Comparison of ENCODE assay signal across 8 mouse cellular contexts in genomic region chr8:124947865-124948732, GRCm38 (mm10). TPM values are rescaled to one million over a fixed set of nuclear protein-coding genes. Genes with fewer than 3 reads are reported as not detected.
DNase-seq lines count a peak whose midpoint lies in the region; ATAC-seq and TF ChIP-seq lines count a peak whose summit lies in the region.

No protein-coding gene starts in this region.

- TF ChIP-seq POLR2A in limb, embryonic 14.5 days (IDR thresholded peaks at IDR 0.05; ENCODE audit: borderline replicate concordance, extremely low read depth, insufficient read depth, insufficient read length), result no peak

- H3K4me2 ChIP-seq in limb, embryonic 14.5 days (replicated peaks; ENCODE audit: low read depth, low read length, severe bottlenecking), result peak overlapping the region; percentile 85
- peak overlapping the region; percentile 84 for H3K4me2 ChIP-seq in midbrain, embryonic 15.5 days

- peak; percentile 24 for ATAC-seq in frontal cortex, adult (ENCODE audit: low TSS enrichment)
- ATAC-seq in limb, embryonic 14.5 days (ENCODE audit: low FRiP score, low read depth), result peak; percentile 3; the same call in 1 of the 2 replicates
- ATAC-seq in midbrain, embryonic 15.5 days (replicated peaks), result peak; percentile 35

- peak overlapping the region; percentile 93 for H3K27ac ChIP-seq in limb, embryonic 14.5 days (replicated peaks; ENCODE audit: low read depth, low read length)
- H3K27ac ChIP-seq in midbrain, embryonic 15.5 days, result peak overlapping the region; percentile 97

- no peaks in the 10 kb centered on the region for H3K9me3 ChIP-seq in limb, embryonic 14.5 days (ENCODE audit: control insufficient read depth, low read length)
- H3K9me3 ChIP-seq in midbrain, embryonic 15.5 days, result no peaks in the 10 kb centered on the region

- H3K4me3 ChIP-seq in limb, embryonic 14.5 days (replicated peaks; ENCODE audit: low read length), result peak overlapping the region; percentile 91
- peak overlapping the region; percentile 87 for H3K4me3 ChIP-seq in midbrain, embryonic 15.5 days

- no peaks in the 10 kb centered on the region; the same call in 1 of the 2 replicates for H3K36me3 ChIP-seq in limb, embryonic 14.5 days (ENCODE audit: control insufficient read depth, insufficient read depth, low read length)
- H3K36me3 ChIP-seq in midbrain, embryonic 15.5 days (replicated peaks), result no peaks in the 10 kb centered on the region
- H3K36me3 ChIP-seq in splenic B cell, adult 2 months (ENCODE audit: control insufficient read depth, insufficient read depth, low read length, poor library complexity, severe bottlenecking), result no peaks in the 10 kb centered on the region

- no peaks in the 10 kb centered on the region for H3K27me3 ChIP-seq in limb, embryonic 14.5 days (ENCODE audit: control insufficient read depth, insufficient read depth, low read length)
- H3K27me3 ChIP-seq in midbrain, embryonic 15.5 days (replicated peaks), result no peaks in the 10 kb centered on the region
- no peaks in the 10 kb centered on the region for H3K27me3 ChIP-seq in splenic B cell, adult 2 months (ENCODE audit: control insufficient read depth, insufficient read depth, low read length, poor library complexity, severe bottlenecking)

- peaks cover 21% of the 10 kb centered on the region for H3K4me1 ChIP-seq in limb, embryonic 14.5 days (ENCODE audit: control insufficient read depth, insufficient read depth, low read length)
- H3K4me1 ChIP-seq in midbrain, embryonic 15.5 days, result peaks cover 58% of the 10 kb centered on the region

- 0% methylated on average over 62 of the region's 67 CpGs for WGBS in limb, embryonic 14.5 days
- WGBS in midbrain, embryonic 15.5 days, result under 1% methylated on average over 67 of the region's 67 CpGs

- H3K9ac ChIP-seq in limb, embryonic 14.5 days (ENCODE audit: low read depth, low read length, severe bottlenecking), result peak overlapping the region; percentile 89
- peak overlapping the region; percentile 94 for H3K9ac ChIP-seq in midbrain, embryonic 15.5 days

- no peak for DNase-seq in frontal cortex, adult 2 months (ENCODE audit: extremely low spot score in 1 of 2, low spot score in 1 of 2)
- peak; percentile 78 for DNase-seq in cerebellum, adult 9-11 months
- DNase-seq in gastrocnemius, postnatal 10 days, result peak; percentile 54
- DNase-seq in induced T-regulatory cell, adult 2 months (ENCODE audit: low read depth), result peak; percentile 63
- peak; percentile 51 for DNase-seq in limb, embryonic 14.5 days (ENCODE audit: low spot score)
- DNase-seq in splenic B cell, adult 2 months (ENCODE audit: low read depth, low spot score), result peak; percentile 35

RNA-seq across cellular contexts. Expression of gene Egln1, which starts 1.0 kb away (rescaled TPM):
- polyA plus RNA-seq in frontal cortex, adult 2 months (2012; rRNA removed), result 55.8 and 61.7 TPM in 2 replicates
- total RNA-seq in gastrocnemius, postnatal 10 days (2021), result 10 to 100 TPM; 60.0 to 71.9 TPM
- polyA plus RNA-seq in limb, embryonic 14.5 days (2012; rRNA removed), result 39.8 and 41.3 TPM in 2 replicates
- 18.5 and 18.8 TPM in 2 replicates for polyA plus RNA-seq in limb, embryonic 14.5 days (2014; fragmentation: Nextera tagmentation; extraction: Ambion mirVana)
- polyA plus RNA-seq in midbrain, embryonic 15.5 days (2015; fragmentation: Nextera tagmentation; extraction: Ambion mirVana), result 17.8 and 18.1 TPM in 2 replicates

RNA-seq across cellular contexts. Expression of gene Sprtn, which starts 50.4 kb away (rescaled TPM):
- 17.3 and 18.0 TPM in 2 replicates for polyA plus RNA-seq in frontal cortex, adult 2 months (2012; rRNA removed)
- total RNA-seq in gastrocnemius, postnatal 10 days (2021), result 10 to 100 TPM in 1 of 2 experiments, 1 to 10 TPM in 1; 9.6 to 10.7 TPM
- 16.0 and 16.5 TPM in 2 replicates for polyA plus RNA-seq in limb, embryonic 14.5 days (2012; rRNA removed)
- 9.9 and 11.3 TPM in 2 replicates for polyA plus RNA-seq in limb, embryonic 14.5 days (2014; fragmentation: Nextera tagmentation; extraction: Ambion mirVana)
- polyA plus RNA-seq in midbrain, embryonic 15.5 days (2015; fragmentation: Nextera tagmentation; extraction: Ambion mirVana), result 10.4 and 10.7 TPM in 2 replicates

RNA-seq across cellular contexts. Expression of gene Exoc8, which starts 50.6 kb away (rescaled TPM):
- 15.0 and 17.3 TPM in 2 replicates for polyA plus RNA-seq in frontal cortex, adult 2 months (2012; rRNA removed)
- total RNA-seq in gastrocnemius, postnatal 10 days (2021), result 1 to 10 TPM; 8.0 to 8.7 TPM
- polyA plus RNA-seq in limb, embryonic 14.5 days (2012; rRNA removed), result 6.4 TPM in 2 replicates
- 5.7 and 6.8 TPM in 2 replicates for polyA plus RNA-seq in limb, embryonic 14.5 days (2014; fragmentation: Nextera tagmentation; extraction: Ambion mirVana)
- 15.5 and 16.3 TPM in 2 replicates for polyA plus RNA-seq in midbrain, embryonic 15.5 days (2015; fragmentation: Nextera tagmentation; extraction: Ambion mirVana)

Comparison
In these comparisons a context has a peak if more than half of its experiments do, and no peak if none do; other contexts are left out.
1. DNase-seq: peak in cerebellum, adult 9-11 months (single experiment), gastrocnemius, postnatal 10 days (single experiment), induced T-regulatory cell, adult 2 months (single experiment), limb, embryonic 14.5 days (single experiment) and splenic B cell, adult 2 months (single experiment); none in frontal cortex, adult 2 months (0 of 2).
2. Peak in every context shown above with its lines, with median percentiles within 50 percentile points of each other: ATAC-seq.